Mouse (Mus musculus) heart, embryonic 14.5 days (tissue): ENCODE measurements around the gene Cox18. TPM values are rescaled to one million over a fixed set of nuclear protein-coding genes. Genes with fewer than 3 reads are reported as not detected.

Experiments
- ATAC-seq: fragments of 200-750 bp; cut with Nextera tagmentation; 2 replicates; pipeline ENCODE4 v1.8.0; 2017; ENCODE audit warnings: low read depth, moderate TSS enrichment; ENCODE audit not compliant: insufficient number of reproducible peaks, insufficient read depth, low FRiP score
- H3K27ac ChIP-seq, 2 experiments: fragments of 200-500 bp in 1 of 2; fragments of 300-500 bp in 1 of 2; sonication (generic) in 1 of 2; replicated peaks in 1 of 2; 2 replicates each; pipeline ENCODE4 v1.5.1; 2012 to 2014; ENCODE audit warnings: low read depth in 2 of 2, low read length in 2 of 2, control low read depth in 1 of 2, mild to moderate bottlenecking in 1 of 2, mixed read lengths in 1 of 2; ENCODE audit not compliant: control insufficient read depth in 1 of 2, insufficient read depth in 1 of 2
- H3K27me3 ChIP-seq: fragments of 300-500 bp; sonication (generic); 2 replicates; pipeline ENCODE4 v1.6.1; 2014; ENCODE audit warnings: mild to moderate bottlenecking, low read length, control low read depth; ENCODE audit not compliant: control insufficient read depth, insufficient read depth
- H3K36me3 ChIP-seq: fragments of 300-500 bp; sonication (generic); 2 replicates; pipeline ENCODE4 v1.6.1; 2014; ENCODE audit warnings: mild to moderate bottlenecking, control low read depth, low read length, mixed read lengths; ENCODE audit not compliant: control insufficient read depth, insufficient read depth
- H3K4me1 ChIP-seq, 2 experiments: fragments of 200-500 bp in 1 of 2; fragments of 300-500 bp in 1 of 2; sonication (generic) in 1 of 2; 2 replicates each; pipeline ENCODE4 v1.6.1; 2012 to 2014; ENCODE audit warnings: low read length in 2 of 2, control low read depth in 1 of 2, mixed read lengths in 1 of 2; ENCODE audit not compliant: control insufficient read depth in 2 of 2, insufficient read depth in 2 of 2
- H3K4me2 ChIP-seq: fragments of 300-500 bp; sonication (generic); 2 replicates; pipeline ENCODE4 v1.6.1; 2014; ENCODE audit warnings: mild to moderate bottlenecking, low read length
- H3K4me3 ChIP-seq, 2 experiments: fragments of 200-500 bp in 1 of 2; fragments of 300-500 bp in 1 of 2; sonication (generic) in 1 of 2; 2 replicates each; pipeline ENCODE4 v1.5.1; 2012 to 2014; ENCODE audit warnings: low read length in 2 of 2, mild to moderate bottlenecking in 2 of 2, control low read depth in 1 of 2, low read depth in 1 of 2, moderate library complexity in 1 of 2; ENCODE audit not compliant: control insufficient read depth in 1 of 2, insufficient read depth in 1 of 2
- H3K9ac ChIP-seq: fragments of 300-500 bp; sonication (generic); 2 replicates; pipeline ENCODE4 v1.6.1; 2014; ENCODE audit warnings: mild to moderate bottlenecking, low read length
- H3K9me3 ChIP-seq: fragments of 300-500 bp; sonication (generic); 2 replicates; pipeline ENCODE4 v1.6.1; 2016; ENCODE audit warnings: low read length, control low read depth; ENCODE audit not compliant: control insufficient read depth
- WGBS: fragments of 180-500 bp; shearing (Covaris S2); extraction: QIAGEN DNeasy Blood & Tissue Kit; methylation state at CpG from one replicate; pipeline ENCODE4 v1.1.7; 2014; 5-methylcytosine and 5-hydroxymethylcytosine counted together
- polyA plus RNA-seq: library from polyadenylated mRNA; unstranded; fragments of >200 nt; fragmentation: Nextera tagmentation; extraction: Ambion mirVana; gene quantifications from 2 replicates; pipeline ENCODE4 v1.2.1, GENCODE M21; 2014

The Cox18 gene
- polyA plus RNA-seq, 1 experiment from 2014 or later: 26.0 TPM

DNA sequence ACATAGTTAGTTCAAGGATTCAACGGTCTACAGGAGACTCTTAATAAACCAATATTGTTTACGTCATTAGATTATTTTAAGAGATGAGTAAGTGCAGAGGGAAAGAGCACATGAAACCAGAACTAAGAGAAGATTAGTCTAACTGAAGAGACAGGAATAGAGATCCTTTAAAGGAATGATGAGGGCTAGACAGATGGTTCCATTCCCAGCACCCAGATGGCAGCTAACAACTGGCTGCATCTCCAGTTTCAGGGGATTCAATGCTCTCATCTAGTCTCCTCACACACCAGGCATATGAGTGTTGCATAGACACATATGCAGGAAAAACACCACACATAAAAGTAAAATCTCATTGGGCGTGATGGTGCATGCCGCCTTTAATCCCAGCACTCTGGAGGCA is 9.5 kb upstream of the Cox18 start:
- peaks cover 99% of the 10 kb centered on the region for H3K36me3 ChIP-seq
- ATAC-seq: no peak
- 94% methylated on average over 4 of the region's 4 CpGs for WGBS

DNA sequence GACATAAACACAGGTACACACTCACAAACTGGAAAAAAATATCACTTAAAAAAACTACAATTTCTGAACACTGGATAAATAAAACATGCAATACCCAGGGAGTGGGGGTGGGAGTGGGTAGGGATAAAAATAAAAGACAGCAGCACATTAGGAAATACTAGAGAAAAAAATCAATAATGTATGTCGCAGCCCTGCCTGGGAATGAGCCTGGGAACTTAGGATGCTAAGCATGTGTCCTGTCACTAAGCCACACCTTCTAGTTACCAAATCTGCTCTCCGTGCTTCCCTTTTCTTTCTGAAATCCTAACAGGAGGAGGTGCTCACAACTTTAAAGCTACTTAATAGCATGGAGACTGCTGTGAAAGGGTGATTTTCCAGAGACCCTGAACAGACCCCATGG is 6.0 kb upstream of the Cox18 start:
- 89% methylated on average over 2 of the region's 2 CpGs for WGBS
- Histone ChIP-seq H3K36me3 (peaks cover 94% of the 10 kb centered on the region), H3K9me3 (no peaks in the 10 kb centered on the region), H3K4me3 (no peak overlapping the region), H3K27ac (no peak overlapping the region), H3K4me1 (no peaks in the 10 kb centered on the region), H3K4me2 (no peak overlapping the region), H3K9ac (no peak overlapping the region), H3K27me3 (no peaks in the 10 kb centered on the region)
- no peak for ATAC-seq

More for the DNA sequence above, 9.5 kb upstream of the Cox18 start:
- H3K4me2 ChIP-seq: no peak overlapping the region
- no peaks in the 10 kb centered on the region for H3K27me3 ChIP-seq
- no peak overlapping the region for H3K4me3 ChIP-seq
- H3K9ac ChIP-seq: no peak overlapping the region
- no peaks in the 10 kb centered on the region for H3K9me3 ChIP-seq
- H3K27ac ChIP-seq: no peak overlapping the region
- H3K4me1 ChIP-seq: no peaks in the 10 kb centered on the region

- H3K9ac ChIP-seq: no peak overlapping the region
- 97% methylated on average over 3 of the region's 3 CpGs for WGBS
- peaks cover 70% of the 10 kb centered on the region for H3K36me3 ChIP-seq
- ATAC-seq: no peak
- H3K27me3 ChIP-seq: no peaks in the 10 kb centered on the region
- H3K4me1 ChIP-seq: peaks cover 2 to 8% of the 10 kb centered on the region in 2 experiments; a peak in 3 of 4 replicates
- no peak overlapping the region for H3K4me2 ChIP-seq
- no peak overlapping the region for H3K27ac ChIP-seq
- H3K4me3 ChIP-seq: no peak overlapping the region
- no peaks in the 10 kb centered on the region for H3K9me3 ChIP-seq
Measured at GRCm38 (mm10) chr5:90226696-90227095, 2.9 kb upstream of the Cox18 start.

DNA sequence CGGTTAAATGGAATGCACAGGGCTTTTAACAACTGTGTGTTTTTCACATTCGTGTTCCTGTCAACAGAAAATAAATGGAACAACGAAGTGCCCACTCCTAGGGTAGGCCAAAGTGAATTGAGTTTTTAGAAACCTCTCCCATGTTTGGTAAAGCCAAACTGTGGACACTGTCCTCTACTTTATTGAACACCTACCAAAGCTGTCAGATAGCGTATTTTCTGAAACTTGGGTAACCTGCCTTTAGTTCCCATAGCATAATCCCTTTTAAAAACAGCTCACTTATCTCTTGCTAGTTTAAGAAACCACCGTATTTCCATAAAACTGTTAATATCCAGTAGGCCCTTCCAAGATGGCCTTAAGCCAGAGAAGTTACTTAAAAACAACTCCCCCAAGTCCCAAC is 929 bp upstream of the Cox18 start:
- H3K27ac ChIP-seq: peak overlapping the region in 1 of 2 experiments; percentile 92; a peak in 1 of 4 replicates
- WGBS: 77% methylated on average over 5 of the region's 5 CpGs
- peak overlapping the region in 1 of 2 experiments; percentile 81; a peak in 2 of 4 replicates for H3K4me3 ChIP-seq
- no peak for ATAC-seq
- no peaks in the 10 kb centered on the region for H3K9me3 ChIP-seq
- H3K9ac ChIP-seq: no peak overlapping the region
- peaks cover 70% of the 10 kb centered on the region for H3K36me3 ChIP-seq
- peak overlapping the region; percentile 71 for H3K4me2 ChIP-seq
- no peaks in the 10 kb centered on the region for H3K27me3 ChIP-seq
- H3K4me1 ChIP-seq: peaks cover 2 to 8% of the 10 kb centered on the region in 2 experiments; a peak in 3 of 4 replicates

- peak overlapping the region in 1 of 2 experiments; percentile 81; a peak in 3 of 4 replicates for H3K4me3 ChIP-seq
- H3K27ac ChIP-seq: no peak overlapping the region
- H3K4me2 ChIP-seq: peak overlapping the region; percentile 71
- peak overlapping the region; percentile 92 for H3K9ac ChIP-seq
- WGBS: 25% methylated on average over 3 of the region's 3 CpGs
- H3K9me3 ChIP-seq: no peaks in the 10 kb centered on the region
- peaks cover 69% of the 10 kb centered on the region for H3K36me3 ChIP-seq
- H3K4me1 ChIP-seq: peaks cover 2 to 8% of the 10 kb centered on the region in 2 experiments; a peak in 3 of 4 replicates
- no peaks in the 10 kb centered on the region for H3K27me3 ChIP-seq
- ATAC-seq: no peak
Measured at GRCm38 (mm10) chr5:90222937-90223336, 864 bp downstream of the Cox18 start.

DNA sequence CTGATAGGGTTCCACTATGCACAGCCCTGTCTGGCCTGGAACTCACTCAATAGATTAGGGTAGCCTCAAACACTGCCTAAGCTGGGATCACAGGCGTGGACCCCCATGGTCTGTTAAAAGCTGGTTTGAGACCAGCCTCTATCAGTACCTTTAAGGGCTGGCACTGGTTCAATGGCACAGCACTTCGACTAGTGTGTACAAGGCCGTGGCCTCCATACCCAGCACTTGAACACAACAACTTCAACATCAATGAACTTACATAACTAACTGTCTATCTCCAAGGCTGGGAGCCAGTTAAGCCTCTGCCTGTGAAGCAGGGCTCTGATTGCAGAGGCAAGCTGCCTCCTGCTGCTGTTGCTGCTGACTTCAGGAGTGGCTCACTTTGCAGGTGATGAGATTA is 6.0 kb downstream of the Cox18 start:
- no peak for ATAC-seq
- Histone ChIP-seq H3K9ac (no peak overlapping the region), H3K4me2 (no peak overlapping the region), H3K4me1 (peaks cover 0 to 4% of the 10 kb centered on the region in 2 experiments; a peak in 2 of 4 replicates), H3K27me3 (no peaks in the 10 kb centered on the region), H3K27ac (no peak overlapping the region), H3K9me3 (no peaks in the 10 kb centered on the region), H3K36me3 (peaks cover 89% of the 10 kb centered on the region), H3K4me3 (no peak overlapping the region)
- WGBS: 86% methylated on average over 3 of the region's 3 CpGs

GRCm38 (mm10) chr5:90217226-90217625 is 6.6 kb downstream of the Cox18 start:
- no peak overlapping the region for H3K27ac ChIP-seq
- no peaks in the 10 kb centered on the region for H3K4me1 ChIP-seq
- WGBS: 87% methylated on average over 12 of the region's 12 CpGs
- no peaks in the 10 kb centered on the region for H3K27me3 ChIP-seq
- H3K9me3 ChIP-seq: no peaks in the 10 kb centered on the region
- ATAC-seq: no peak
- no peak overlapping the region for H3K4me2 ChIP-seq
- H3K4me3 ChIP-seq: no peak overlapping the region
- no peak overlapping the region for H3K9ac ChIP-seq
- H3K36me3 ChIP-seq: peaks cover 89% of the 10 kb centered on the region

- Histone ChIP-seq H3K9ac (no peak overlapping the region), H3K27ac (no peak overlapping the region)
Measured at GRCm38 (mm10) chr5:90213356-90213755, 10.4 kb downstream of the Cox18 start.

More at GRCm38 (mm10) chr5:90213356-90213755, 10.4 kb downstream of the Cox18 start:
- H3K9me3 ChIP-seq: no peaks in the 10 kb centered on the region
- no peaks in the 10 kb centered on the region for H3K27me3 ChIP-seq
- WGBS: 96% methylated on average over 12 of the region's 12 CpGs
- no peak overlapping the region for H3K4me2 ChIP-seq
- peaks cover 52% of the 10 kb centered on the region for H3K36me3 ChIP-seq
- H3K4me3 ChIP-seq: no peak overlapping the region
- ATAC-seq: no peak
- H3K4me1 ChIP-seq: no peaks in the 10 kb centered on the region
